Mouse (Mus musculus) kidney, embryonic 15.5 days (tissue): ENCODE measurements around the gene Kctd20. TPM values are rescaled to one million over a fixed set of nuclear protein-coding genes. Genes with fewer than 3 reads are reported as not detected.
A peak's percentile ranks its signal among the peaks of the same experiment; 100 is the strongest.

Source experiments
- ATAC-seq: fragments of 200-750 bp; cut with Nextera tagmentation; replicated peaks from 2 replicates; pipeline ENCODE4 v1.8.0; 2017; ENCODE audit warnings: moderate TSS enrichment; ENCODE audit not compliant: low FRiP score
- H3K27ac ChIP-seq: fragments of 300-500 bp; sonication (generic); 2 replicates; pipeline ENCODE4 v1.5.1; 2015; ENCODE audit warnings: mild to moderate bottlenecking, inconsistent platforms
- H3K27me3 ChIP-seq: fragments of 300-500 bp; sonication (generic); 2 replicates; pipeline ENCODE4 v1.6.1; 2015; ENCODE audit warnings: inconsistent platforms
- H3K36me3 ChIP-seq: fragments of 300-500 bp; sonication (generic); 2 replicates; pipeline ENCODE4 v1.6.1; 2015; ENCODE audit warnings: inconsistent platforms
- H3K4me1 ChIP-seq: fragments of 300-500 bp; sonication (generic); 2 replicates; pipeline ENCODE4 v1.6.1; 2015; ENCODE audit warnings: inconsistent platforms
- H3K4me2 ChIP-seq: fragments of 300-500 bp; sonication (generic); 2 replicates; pipeline ENCODE4 v1.6.1; 2015; ENCODE audit warnings: moderate library complexity, mild to moderate bottlenecking, inconsistent platforms
- H3K4me3 ChIP-seq: fragments of 300-500 bp; sonication (generic); replicated peaks from 2 replicates; pipeline ENCODE4 v1.5.1; 2015; ENCODE audit warnings: mild to moderate bottlenecking, inconsistent platforms
- H3K9ac ChIP-seq: fragments of 300-500 bp; sonication (generic); 2 replicates; pipeline ENCODE4 v1.6.1; 2015; ENCODE audit warnings: mild to moderate bottlenecking, inconsistent platforms
- H3K9me3 ChIP-seq: fragments of 300-500 bp; sonication (generic); replicated peaks from 2 replicates; pipeline ENCODE4 v1.6.1; 2016; ENCODE audit warnings: inconsistent platforms
- WGBS: fragments of 180-500 bp; shearing (Covaris S2); methylation state at CpG from one replicate; pipeline ENCODE4 v1.1.7; 2015; ENCODE audit warnings: mixed read lengths; 5-methylcytosine and 5-hydroxymethylcytosine counted together
- polyA plus RNA-seq: library from polyadenylated mRNA; unstranded; fragments of >200 nt; fragmentation: Nextera tagmentation; extraction: Ambion mirVana; gene quantifications from 2 replicates; pipeline ENCODE4 v1.2.1, GENCODE M21; 2015

Kctd20 gene
- polyA plus RNA-seq, 1 experiment from 2014 or later, result 91.5 TPM

DNA sequence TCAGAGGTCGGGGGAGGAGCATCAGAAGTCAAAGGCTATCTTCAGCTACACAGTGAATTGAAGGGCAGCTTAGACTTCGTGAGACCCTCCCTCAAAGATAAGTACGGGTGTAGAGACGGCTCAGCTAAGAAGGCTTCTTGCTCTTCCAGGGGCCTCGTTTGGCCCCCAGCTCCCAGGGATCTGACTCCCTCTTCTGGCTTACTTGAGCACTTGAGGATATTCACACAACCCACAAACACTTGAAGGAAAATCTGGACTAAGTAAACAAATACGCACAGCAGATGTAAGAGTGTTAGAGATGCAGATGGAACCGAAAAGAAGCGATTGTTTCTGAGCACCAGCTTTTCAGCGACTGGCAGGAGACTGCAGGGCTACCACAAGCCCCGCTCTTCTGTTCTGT is 8.8 kb downstream of the Kctd20 start:
- Histone ChIP-seq H3K27me3 (no peaks in the 10 kb centered on the region), H3K4me2 (no peak overlapping the region), H3K27ac (no peak overlapping the region), H3K9ac (no peak overlapping the region), H3K9me3 (no peaks in the 10 kb centered on the region), H3K36me3 (peaks cover 68% of the 10 kb centered on the region), H3K4me1 (peaks cover 5% of the 10 kb centered on the region; the same call in 1 of the 2 replicates), H3K4me3 (no peak overlapping the region)
- 74% methylated on average over 10 of the region's 10 CpGs for WGBS
- no peak for ATAC-seq

DNA sequence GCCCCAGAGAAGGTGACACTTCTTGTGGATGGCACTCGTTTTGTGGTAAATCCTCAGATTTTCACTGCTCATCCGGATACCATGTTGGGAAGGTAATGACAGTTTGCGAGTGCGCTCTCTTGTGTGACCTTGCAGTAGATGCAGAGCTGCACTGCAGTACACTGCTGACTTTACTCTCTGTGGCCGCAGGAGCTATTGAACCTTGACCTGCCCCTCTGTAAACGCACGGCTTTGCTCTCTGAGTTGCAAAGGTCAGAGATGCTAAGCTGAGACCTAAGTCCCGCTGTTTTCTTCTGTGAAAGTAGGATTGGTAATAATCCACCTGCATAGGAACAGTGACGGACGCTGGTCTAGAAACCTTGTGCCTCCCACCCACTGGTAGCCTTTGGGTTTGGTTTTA is 9.8 kb downstream of the Kctd20 start:
- no peak for ATAC-seq
- H3K4me1 ChIP-seq, result peaks cover 5% of the 10 kb centered on the region; the same call in 1 of the 2 replicates
- no peaks in the 10 kb centered on the region for H3K9me3 ChIP-seq
- no peak overlapping the region for H3K4me2 ChIP-seq
- H3K36me3 ChIP-seq, result peaks cover 78% of the 10 kb centered on the region
- H3K4me3 ChIP-seq, result no peak overlapping the region
- H3K27me3 ChIP-seq, result no peaks in the 10 kb centered on the region
- 79% methylated on average over 10 of the region's 10 CpGs for WGBS
- no peak overlapping the region for H3K9ac ChIP-seq
- no peak overlapping the region; the same call in 1 of the 2 replicates for H3K27ac ChIP-seq

DNA sequence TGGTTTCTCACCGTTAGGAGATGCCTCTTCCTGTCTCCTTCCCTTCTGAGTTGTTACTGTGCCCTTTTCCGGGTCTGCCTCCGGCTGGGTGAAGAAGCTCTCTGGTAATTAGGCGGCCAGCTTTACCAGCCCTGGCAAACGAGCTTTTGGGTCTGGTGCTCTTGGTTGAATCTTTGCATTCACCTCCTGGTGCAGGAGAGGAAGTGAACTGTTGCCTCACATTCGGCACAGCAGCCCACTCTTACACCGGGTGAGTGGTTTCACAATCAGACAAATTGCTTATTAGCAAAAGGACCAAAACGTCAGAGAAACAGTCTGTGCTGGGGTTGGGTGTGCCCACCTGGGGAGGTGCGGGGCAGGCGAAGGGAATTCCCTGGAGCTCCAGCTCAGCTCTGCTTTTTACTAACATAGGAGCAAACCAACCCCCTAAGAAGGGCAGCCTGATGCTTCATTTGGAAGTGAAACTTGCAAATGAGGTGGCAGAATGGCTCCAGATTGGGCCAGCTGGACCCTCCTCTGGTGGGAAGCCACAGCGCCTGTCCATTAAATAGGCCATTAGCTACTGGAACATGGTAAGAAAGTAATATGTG is 15.4 kb downstream of the Kctd20 start:
- no peaks in the 10 kb centered on the region for H3K9me3 ChIP-seq
- H3K27ac ChIP-seq, result no peak overlapping the region
- ATAC-seq, result no peak
- no peak overlapping the region for H3K4me3 ChIP-seq
- no peak overlapping the region for H3K9ac ChIP-seq
- no peak overlapping the region for H3K4me2 ChIP-seq
- peaks cover 100% of the 10 kb centered on the region for H3K36me3 ChIP-seq
- WGBS, result 78% methylated on average over 11 of the region's 11 CpGs
- H3K27me3 ChIP-seq, result no peaks in the 10 kb centered on the region
- H3K4me1 ChIP-seq, result peaks cover 1% of the 10 kb centered on the region; the same call in 1 of the 2 replicates

DNA sequence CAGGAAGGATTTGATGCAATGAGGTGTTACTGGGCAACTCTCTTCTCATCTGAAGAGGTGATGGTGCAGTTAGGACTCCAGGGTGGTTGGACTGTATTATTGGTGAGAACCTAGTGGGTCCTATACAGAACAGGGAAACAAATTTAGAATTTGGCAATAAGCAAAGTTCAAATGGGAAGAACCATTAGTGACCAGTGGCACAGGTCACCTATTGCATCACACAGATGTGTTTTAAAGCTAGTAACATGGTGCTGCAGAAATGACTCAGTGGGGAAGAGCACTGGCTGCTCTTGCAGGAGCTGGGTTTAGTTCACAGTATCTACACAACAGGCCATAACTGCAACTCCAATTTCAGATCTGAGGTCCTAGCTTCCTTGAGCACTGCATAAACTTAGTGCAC is 18.4 kb downstream of the Kctd20 start:
- Histone ChIP-seq H3K4me1 (no peaks in the 10 kb centered on the region), H3K4me3 (no peak overlapping the region), H3K4me2 (no peak overlapping the region), H3K36me3 (peaks cover 100% of the 10 kb centered on the region), H3K9me3 (no peaks in the 10 kb centered on the region), H3K27ac (no peak overlapping the region), H3K9ac (no peak overlapping the region), H3K27me3 (no peaks in the 10 kb centered on the region)
- no peak for ATAC-seq

DNA sequence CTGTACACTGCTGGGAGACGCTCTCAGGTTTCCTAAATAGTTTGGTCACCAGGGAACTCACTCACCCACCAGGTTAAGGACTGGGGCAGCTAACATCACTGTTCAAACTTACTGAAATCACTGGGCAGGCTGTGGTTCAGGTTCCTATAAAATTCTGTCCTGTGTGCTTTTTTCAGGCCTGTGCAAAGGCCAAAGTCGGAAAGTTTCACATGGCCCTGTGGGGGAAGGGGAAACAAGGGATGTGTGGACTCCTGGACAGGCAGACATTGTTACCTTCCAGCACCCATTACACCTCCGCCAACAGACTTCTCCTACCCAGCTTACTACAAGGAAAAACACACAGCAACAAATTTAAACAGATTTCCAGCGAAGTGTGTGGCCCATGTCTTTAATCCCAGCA is 27.3 kb downstream of the Kctd20 start:
- no peak overlapping the region for H3K4me3 ChIP-seq
- no peaks in the 10 kb centered on the region for H3K27me3 ChIP-seq
- 95% methylated on average over 4 of the region's 4 CpGs for WGBS
- ATAC-seq, result no peak
- peaks cover 91% of the 10 kb centered on the region for H3K36me3 ChIP-seq
- H3K27ac ChIP-seq, result no peak overlapping the region
- no peak overlapping the region for H3K4me2 ChIP-seq
- 0 out of 2 replicates have a peak, but pooled peaks cover 8% of the 10 kb centered on the region for H3K4me1 ChIP-seq
- H3K9me3 ChIP-seq, result no peaks in the 10 kb centered on the region
- no peak overlapping the region for H3K9ac ChIP-seq

DNA sequence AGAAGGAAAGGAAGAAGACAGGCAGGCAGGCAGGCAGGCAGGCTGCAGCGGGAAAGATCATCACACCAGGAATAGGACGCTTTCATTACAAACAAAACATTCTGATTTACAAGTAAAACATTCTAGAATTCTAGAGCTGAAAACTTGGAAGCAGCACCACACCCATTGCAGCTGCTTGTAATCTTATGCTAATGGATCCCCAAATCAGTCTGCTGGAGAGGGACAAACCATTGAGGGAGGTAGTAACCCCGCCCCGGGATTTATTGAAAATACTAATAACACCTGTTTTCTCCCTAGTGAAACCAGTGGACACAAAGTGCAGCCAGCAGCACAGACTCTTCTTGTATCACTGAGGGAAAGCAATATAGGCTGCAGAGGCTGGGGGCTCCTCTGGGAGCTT is 29.3 kb downstream of the Kctd20 start:
- no peak overlapping the region for H3K4me3 ChIP-seq
- H3K9me3 ChIP-seq, result no peaks in the 10 kb centered on the region
- H3K4me1 ChIP-seq, result 0 out of 2 replicates have a peak, but pooled peaks cover 8% of the 10 kb centered on the region
- WGBS, result 61% methylated on average over 4 of the region's 4 CpGs
- peaks cover 90% of the 10 kb centered on the region for H3K36me3 ChIP-seq
- H3K9ac ChIP-seq, result no peak overlapping the region
- H3K27me3 ChIP-seq, result no peaks in the 10 kb centered on the region
- peak overlapping the region; percentile 45 for H3K27ac ChIP-seq
- ATAC-seq, result no peak
- no peak overlapping the region for H3K4me2 ChIP-seq

DNA sequence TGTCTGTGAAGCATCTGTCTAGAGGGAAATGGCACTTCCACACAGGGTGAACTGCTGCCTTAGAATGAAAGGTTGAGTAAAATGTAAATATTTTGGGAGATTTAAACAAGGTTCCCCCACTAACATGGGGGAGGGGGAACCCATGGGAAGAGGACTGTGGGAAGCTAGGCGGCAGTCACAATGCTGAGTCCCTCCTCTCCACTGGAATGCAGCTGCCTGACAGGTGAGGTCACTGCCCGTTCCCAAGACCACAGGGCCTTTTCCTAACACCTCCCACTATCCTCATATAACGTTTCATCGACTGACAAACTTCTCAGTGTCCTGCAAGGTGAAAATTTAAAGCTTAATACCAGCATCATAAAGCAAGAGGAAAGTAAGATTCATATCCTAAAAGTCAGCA is 30.8 kb downstream of the Kctd20 start:
- H3K27me3 ChIP-seq, result no peaks in the 10 kb centered on the region
- no peak overlapping the region for H3K9ac ChIP-seq
- H3K4me3 ChIP-seq, result no peak overlapping the region
- 15% methylated on average over 4 of the region's 4 CpGs for WGBS
- no peak overlapping the region for H3K27ac ChIP-seq
- no peak overlapping the region for H3K4me2 ChIP-seq
- no peaks in the 10 kb centered on the region for H3K9me3 ChIP-seq
- peaks cover 91% of the 10 kb centered on the region for H3K36me3 ChIP-seq
- no peak for ATAC-seq
- 0 out of 2 replicates have a peak, but pooled peaks cover 8% of the 10 kb centered on the region for H3K4me1 ChIP-seq

DNA sequence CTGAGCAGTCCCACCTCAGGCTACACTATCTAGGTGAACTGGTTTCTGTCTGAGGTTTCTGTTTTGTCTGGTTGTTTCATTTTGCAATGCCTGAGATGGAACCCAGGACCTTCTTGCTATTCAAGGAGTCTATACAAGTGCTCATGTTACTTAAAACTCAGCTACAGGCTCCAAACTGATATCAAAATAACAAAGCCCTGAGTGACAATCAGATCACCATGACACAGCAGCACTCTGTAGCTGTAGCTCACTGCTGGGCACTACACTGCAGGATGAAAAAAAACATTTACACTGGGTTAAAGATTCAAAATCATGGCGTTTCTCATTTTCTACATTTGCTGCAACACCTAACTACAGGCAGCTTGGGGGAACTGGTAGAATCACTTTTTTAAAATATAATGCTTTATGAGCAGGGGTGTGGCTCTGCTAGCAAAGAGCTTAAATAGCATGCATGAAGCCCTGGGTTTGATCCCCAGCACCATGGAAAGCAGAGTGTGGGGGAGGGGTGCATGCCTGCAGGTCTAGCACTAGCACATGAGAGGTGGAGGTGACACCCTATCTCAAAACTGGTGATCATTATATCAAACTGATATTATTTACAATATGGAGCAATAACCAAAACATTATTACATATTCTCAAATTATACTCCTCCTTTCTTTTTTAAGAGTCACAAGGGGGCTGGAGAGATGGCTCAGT is 33.1 kb downstream of the Kctd20 start:
- WGBS, result 86% methylated on average over 1 of the region's 1 CpGs
- no peaks in the 10 kb centered on the region for H3K27me3 ChIP-seq
- H3K4me3 ChIP-seq, result no peak overlapping the region
- 0 out of 2 replicates have a peak, but pooled peaks cover 8% of the 10 kb centered on the region for H3K4me1 ChIP-seq
- no peak overlapping the region for H3K4me2 ChIP-seq
- no peak overlapping the region for H3K27ac ChIP-seq
- H3K9ac ChIP-seq, result no peak overlapping the region
- H3K36me3 ChIP-seq, result peaks cover 94% of the 10 kb centered on the region
- H3K9me3 ChIP-seq, result no peaks in the 10 kb centered on the region
- no peak for ATAC-seq

DNA sequence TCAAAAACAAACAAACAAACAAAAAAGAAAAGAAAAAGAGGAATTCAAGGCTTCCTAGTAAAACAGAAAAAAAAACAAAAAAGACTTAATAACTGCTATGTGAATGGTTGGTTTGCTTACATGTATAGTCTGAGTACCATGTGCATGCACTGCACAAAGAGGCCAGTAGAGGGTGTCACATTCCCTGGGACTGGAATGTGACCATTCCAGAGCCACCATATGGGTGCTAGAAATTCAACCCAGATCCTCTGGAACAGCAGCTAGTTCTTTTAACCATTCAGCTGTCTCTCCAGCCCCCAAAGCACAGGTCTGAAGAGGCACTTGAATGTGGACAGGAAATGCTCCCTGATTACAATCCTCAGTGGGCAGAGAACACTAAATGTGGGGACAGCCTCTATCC is 35.1 kb downstream of the Kctd20 start:
- peaks cover 99% of the 10 kb centered on the region for H3K36me3 ChIP-seq

DNA sequence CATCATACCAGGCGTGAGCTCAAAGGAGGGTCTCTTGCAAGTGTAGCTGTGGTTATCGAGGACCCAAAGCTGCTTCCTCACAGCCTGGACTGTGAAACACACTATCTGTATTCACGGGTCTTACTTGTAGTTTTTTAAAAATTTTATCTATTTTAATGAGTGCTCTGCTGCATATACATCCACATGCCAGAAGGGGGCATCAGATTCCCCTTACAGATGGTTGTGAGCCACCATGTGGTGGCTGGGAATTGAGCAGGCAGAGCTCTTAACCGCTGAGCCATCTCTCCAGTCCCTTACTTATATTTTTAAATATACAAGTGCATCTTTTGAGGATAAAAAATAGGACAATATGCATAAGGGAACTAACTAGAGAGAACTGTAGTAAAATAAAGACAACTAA is 36.0 kb downstream of the Kctd20 start:
- H3K4me1 ChIP-seq, result 0 out of 2 replicates have a peak, but pooled peaks cover 5% of the 10 kb centered on the region
- no peak overlapping the region for H3K27ac ChIP-seq
- no peaks in the 10 kb centered on the region for H3K9me3 ChIP-seq
- no peak overlapping the region for H3K4me3 ChIP-seq
- H3K27me3 ChIP-seq, result no peaks in the 10 kb centered on the region
- H3K4me2 ChIP-seq, result no peak overlapping the region
- no peak overlapping the region for H3K9ac ChIP-seq
- peaks cover 95% of the 10 kb centered on the region for H3K36me3 ChIP-seq
- no peak for ATAC-seq
- 71% methylated on average over 4 of the region's 4 CpGs for WGBS

More for the DNA sequence above, 35.1 kb downstream of the Kctd20 start:
- H3K4me3 ChIP-seq, result no peak overlapping the region
- H3K9ac ChIP-seq, result no peak overlapping the region
- no peak overlapping the region for H3K4me2 ChIP-seq
- H3K27me3 ChIP-seq, result no peaks in the 10 kb centered on the region
- H3K4me1 ChIP-seq, result 0 out of 2 replicates have a peak, but pooled peaks cover 5% of the 10 kb centered on the region
- no peak for ATAC-seq
- no peaks in the 10 kb centered on the region for H3K9me3 ChIP-seq
- no peak overlapping the region for H3K27ac ChIP-seq

DNA sequence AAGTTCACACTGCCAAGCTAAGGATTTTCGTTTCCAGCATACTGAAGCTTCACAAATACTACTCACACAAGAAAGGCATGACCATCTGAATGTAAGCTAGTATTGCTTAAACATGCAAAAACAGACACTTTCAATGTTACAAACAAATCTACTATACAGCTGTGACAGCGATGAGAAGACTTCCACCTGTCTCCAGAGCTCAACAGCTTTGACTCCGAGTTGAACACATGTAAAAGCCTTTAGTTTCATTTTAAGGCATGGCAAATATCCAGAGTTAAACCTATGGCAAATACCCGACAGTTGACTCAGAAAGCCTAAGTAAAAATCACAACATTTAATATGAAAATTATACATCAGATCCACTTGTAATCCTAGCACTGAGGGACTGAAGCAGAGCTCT is 36.5 kb downstream of the Kctd20 start:
- no peak overlapping the region for H3K4me2 ChIP-seq
- 89% methylated on average over 4 of the region's 4 CpGs for WGBS
- H3K9me3 ChIP-seq, result no peaks in the 10 kb centered on the region
- H3K36me3 ChIP-seq, result peaks cover 89% of the 10 kb centered on the region
- no peak overlapping the region for H3K9ac ChIP-seq
- 0 out of 2 replicates have a peak, but pooled peaks cover under 1% of the 10 kb centered on the region for H3K4me1 ChIP-seq
- no peak overlapping the region for H3K27ac ChIP-seq
- ATAC-seq, result no peak
- H3K27me3 ChIP-seq, result no peaks in the 10 kb centered on the region
- no peak overlapping the region for H3K4me3 ChIP-seq

DNA sequence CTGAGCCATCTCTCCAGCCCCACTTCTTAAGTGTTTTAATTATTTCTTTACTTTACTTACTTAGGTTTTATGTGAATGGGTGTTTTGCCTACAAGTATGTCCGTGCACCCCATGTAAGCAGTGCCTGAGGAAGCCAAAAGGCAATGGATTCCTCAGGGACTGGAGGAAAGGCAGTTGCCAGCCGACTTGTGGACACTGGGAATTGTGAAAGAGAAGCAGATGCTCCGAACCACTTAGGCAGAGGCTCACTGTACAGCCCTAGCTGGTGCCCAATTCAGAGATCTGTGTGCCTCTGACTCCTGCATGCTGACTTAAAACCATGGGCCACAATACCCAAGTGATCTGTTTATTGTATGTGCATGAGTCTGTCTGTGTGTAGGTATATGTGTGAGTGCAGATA is 37.2 kb downstream of the Kctd20 start:
- WGBS, result 87% methylated on average over 3 of the region's 3 CpGs
- H3K36me3 ChIP-seq, result peaks cover 85% of the 10 kb centered on the region
- no peak for ATAC-seq

More for the DNA sequence above, 37.2 kb downstream of the Kctd20 start:
- Histone ChIP-seq H3K4me3 (no peak overlapping the region), H3K4me2 (no peak overlapping the region), H3K27me3 (no peaks in the 10 kb centered on the region), H3K9me3 (no peaks in the 10 kb centered on the region), H3K27ac (no peak overlapping the region), H3K9ac (no peak overlapping the region), H3K4me1 (no peaks in the 10 kb centered on the region)
